Mouse (Mus musculus) lung, postnatal 0 days (tissue): ENCODE measurements around the gene Rab3c. TPM values are rescaled to one million over a fixed set of nuclear protein-coding genes. Genes with fewer than 3 reads are reported as not detected.
A peak's percentile ranks its signal among the peaks of the same experiment; 100 is the strongest.

Experiments
- ATAC-seq: fragments of 200-750 bp; cut with Nextera tagmentation; 2 replicates; pipeline ENCODE4 v1.8.0; 2017; ENCODE audit warnings: moderate library complexity
- DNase-seq: peaks from one replicate; pipeline ENCODE4 v3.0.0-alpha.2; 2016; ENCODE audit warnings: low spot score
- H3K27ac ChIP-seq: fragments of 300-500 bp; sonication (generic); 2 replicates; pipeline ENCODE4 v1.5.1; 2014; ENCODE audit warnings: antibody characterized with exemption, mild to moderate bottlenecking, low read length, mixed read lengths
- H3K27me3 ChIP-seq: fragments of 300-500 bp; sonication (generic); replicated peaks from 2 replicates; pipeline ENCODE4 v1.6.1; 2014; ENCODE audit warnings: low read length, mixed read lengths; ENCODE audit not compliant: insufficient read depth
- H3K36me3 ChIP-seq: fragments of 300-500 bp; sonication (generic); 2 replicates; pipeline ENCODE4 v1.6.1; 2014; ENCODE audit warnings: low read length, mixed read lengths; ENCODE audit not compliant: insufficient read depth
- H3K4me1 ChIP-seq: fragments of 300-500 bp; sonication (generic); 2 replicates; pipeline ENCODE4 v1.6.1; 2014; ENCODE audit warnings: antibody characterized with exemption, low read depth, low read length, mixed read lengths; ENCODE audit not compliant: insufficient read depth
- H3K4me2 ChIP-seq: fragments of 300-500 bp; sonication (generic); replicated peaks from 2 replicates; pipeline ENCODE4 v1.6.1; 2014; ENCODE audit warnings: low read depth, mild to moderate bottlenecking, low read length, moderate library complexity, mixed read lengths
- H3K4me3 ChIP-seq: fragments of 300-500 bp; sonication (generic); 2 replicates; pipeline ENCODE4 v1.5.1; 2014; ENCODE audit warnings: low read depth, low read length
- H3K9ac ChIP-seq: fragments of 300-500 bp; sonication (generic); replicated peaks from 2 replicates; pipeline ENCODE4 v1.6.1; 2014; ENCODE audit warnings: low read depth, mild to moderate bottlenecking
- H3K9me3 ChIP-seq: fragments of 300-500 bp; sonication (generic); 2 replicates; pipeline ENCODE4 v1.6.1; 2016; ENCODE audit warnings: low read length, mixed read lengths
- CTCF ChIP-seq: IDR thresholded peaks from 2 replicates; pipeline ENCODE4 v1.5.1; 2016; ENCODE audit warnings: antibody characterized with exemption, mild to moderate bottlenecking
- EP300 ChIP-seq: IDR thresholded peaks from 2 replicates; pipeline ENCODE4 v1.6.1; 2016; ENCODE audit warnings: antibody characterized with exemption, mild to moderate bottlenecking, control low read depth
- WGBS: fragments of 180-500 bp; shearing (Covaris S2); extraction: QIAGEN DNeasy Blood & Tissue Kit; methylation state at CpG from one replicate; pipeline ENCODE4 v1.1.7; 2014; 5-methylcytosine and 5-hydroxymethylcytosine counted together
- polyA plus RNA-seq: library from polyadenylated mRNA; unstranded; fragments of >200 nt; fragmentation: Nextera tagmentation; extraction: Ambion mirVana; gene quantifications from 2 replicates; pipeline ENCODE4 v1.2.1, GENCODE M21; 2015

The Rab3c gene
- polyA plus RNA-seq, 1 experiment from 2014 or later = 2.8 TPM

GRCm38 (mm10) chr13:110158588-110159519, 121.9 kb downstream of the Rab3c start:
- DNase-seq = peak; percentile 58
- Histone ChIP-seq H3K4me3 (no peak overlapping the region), H3K36me3 (no peaks in the 10 kb centered on the region), H3K4me2 (no peak overlapping the region), H3K4me1 (no peaks in the 10 kb centered on the region), H3K9me3 (no peaks in the 10 kb centered on the region), H3K9ac (no peak overlapping the region), H3K27me3 (no peaks in the 10 kb centered on the region), H3K27ac (no peak overlapping the region)
- TF ChIP-seq EP300 (no peak), CTCF (no peak)
- WGBS = 63% methylated on average over 7 of the region's 7 CpGs
- peak; percentile 56 for ATAC-seq

- no peak for ATAC-seq
- 54% methylated on average over 3 of the region's 3 CpGs for WGBS
- H3K4me1 ChIP-seq = no peaks in the 10 kb centered on the region
- H3K9me3 ChIP-seq = no peaks in the 10 kb centered on the region
- TF ChIP-seq EP300 = no peak
- no peak for TF ChIP-seq CTCF
- H3K27me3 ChIP-seq = no peaks in the 10 kb centered on the region
- no peaks in the 10 kb centered on the region for H3K36me3 ChIP-seq
- no peak overlapping the region for H3K9ac ChIP-seq
- no peak for DNase-seq
- no peak overlapping the region for H3K27ac ChIP-seq
- H3K4me2 ChIP-seq = no peak overlapping the region
- H3K4me3 ChIP-seq = no peak overlapping the region
Observed at GRCm38 (mm10) chr13:110145545-110145944, 135.3 kb downstream of the Rab3c start.

- Histone ChIP-seq H3K27ac (no peak overlapping the region), H3K4me2 (no peak overlapping the region), H3K9ac (no peak overlapping the region), H3K4me3 (no peak overlapping the region), H3K9me3 (no peaks in the 10 kb centered on the region), H3K36me3 (no peaks in the 10 kb centered on the region), H3K27me3 (no peaks in the 10 kb centered on the region), H3K4me1 (no peaks in the 10 kb centered on the region)
- DNase-seq (peak; percentile 4), ATAC-seq (no peak)
- TF ChIP-seq CTCF (no peak), EP300 (no peak)
- 39% methylated on average over 8 of the region's 8 CpGs for WGBS
Observed at GRCm38 (mm10) chr13:110145019-110145418, 135.8 kb downstream of the Rab3c start.

- WGBS = 51% methylated on average over 5 of the region's 5 CpGs
- no peak for ATAC-seq
- TF ChIP-seq EP300 (no peak), CTCF (no peak)
Observed at GRCm38 (mm10) chr13:110139339-110139738, 141.5 kb downstream of the Rab3c start.

GRCm38 (mm10) chr13:110138644-110139043, 142.2 kb downstream of the Rab3c start:
- WGBS = 39% methylated on average over 5 of the region's 5 CpGs
- ATAC-seq = no peak
- no peak overlapping the region for H3K27ac ChIP-seq

More at GRCm38 (mm10) chr13:110139339-110139738, 141.5 kb downstream of the Rab3c start:
- Histone ChIP-seq H3K4me2 (no peak overlapping the region), H3K27ac (no peak overlapping the region), H3K4me1 (no peaks in the 10 kb centered on the region), H3K27me3 (no peaks in the 10 kb centered on the region), H3K36me3 (no peaks in the 10 kb centered on the region), H3K4me3 (no peak overlapping the region), H3K9me3 (no peaks in the 10 kb centered on the region), H3K9ac (no peak overlapping the region)
- no peak for DNase-seq

GRCm38 (mm10) chr13:110127613-110128258, 153.1 kb downstream of the Rab3c start:
- Histone ChIP-seq H3K9me3 (no peaks in the 10 kb centered on the region), H3K27ac (no peak overlapping the region), H3K9ac (no peak overlapping the region), H3K4me2 (no peak overlapping the region), H3K36me3 (no peaks in the 10 kb centered on the region), H3K4me3 (no peak overlapping the region), H3K4me1 (no peaks in the 10 kb centered on the region), H3K27me3 (no peaks in the 10 kb centered on the region)
- DNase-seq (no peak), ATAC-seq (no peak)
- TF ChIP-seq EP300 (no peak), CTCF (no peak)
- 68% methylated on average over 12 of the region's 12 CpGs for WGBS

More at GRCm38 (mm10) chr13:110138644-110139043, 142.2 kb downstream of the Rab3c start:
- Histone ChIP-seq H3K4me1 (no peaks in the 10 kb centered on the region), H3K36me3 (no peaks in the 10 kb centered on the region), H3K4me2 (no peak overlapping the region), H3K9me3 (no peaks in the 10 kb centered on the region), H3K4me3 (no peak overlapping the region), H3K27me3 (no peaks in the 10 kb centered on the region), H3K9ac (no peak overlapping the region)
- no peak for TF ChIP-seq CTCF
- TF ChIP-seq EP300 = no peak
- DNase-seq = no peak
